Mouse (Mus musculus) forebrain, embryonic 12.5 days (tissue): ENCODE measurements at regions not wholly inside any gene's neighbourhood (a gene's known extent, or its start where the extent isn't known, plus 50 kb on each side); places are given as distances from the start of the nearest gene placed in this dataset.

Source experiments
- ATAC-seq: fragments of 200-750 bp; cut with Nextera tagmentation; 2 replicates; pipeline ENCODE4 v1.8.0; 2017; ENCODE audit warnings: moderate TSS enrichment; ENCODE audit not compliant: low FRiP score
- H3K27ac ChIP-seq: fragments of 300-500 bp; sonication (generic); 2 replicates; pipeline ENCODE4 v1.5.1; 2016; ENCODE audit warnings: mild to moderate bottlenecking
- H3K27me3 ChIP-seq: fragments of 300-500 bp; sonication (generic); 2 replicates; pipeline ENCODE4 v1.6.1; 2016; ENCODE audit warnings: mild to moderate bottlenecking
- H3K36me3 ChIP-seq: fragments of 300-500 bp; sonication (generic); replicated peaks from 2 replicates; pipeline ENCODE4 v1.6.1; 2016; ENCODE audit warnings: mild to moderate bottlenecking
- H3K4me1 ChIP-seq: fragments of 300-500 bp; sonication (generic); 2 replicates; pipeline ENCODE4 v1.6.1; 2016
- H3K4me2 ChIP-seq: fragments of 300-500 bp; sonication (generic); 2 replicates; pipeline ENCODE4 v1.6.1; 2016; ENCODE audit warnings: mild to moderate bottlenecking, moderate library complexity
- H3K4me3 ChIP-seq: fragments of 300-500 bp; sonication (generic); replicated peaks from 2 replicates; pipeline ENCODE4 v1.5.1; 2016; ENCODE audit warnings: mild to moderate bottlenecking
- H3K9ac ChIP-seq: fragments of 300-500 bp; sonication (generic); 2 replicates; pipeline ENCODE4 v1.6.1; 2016; ENCODE audit warnings: mild to moderate bottlenecking
- H3K9me3 ChIP-seq: fragments of 300-500 bp; sonication (generic); 2 replicates; pipeline ENCODE4 v1.6.1; 2016
- WGBS: fragments of 180-500 bp; shearing (Covaris S2); methylation state at CpG from one replicate; pipeline ENCODE4 v1.1.7; 2016; 5-methylcytosine and 5-hydroxymethylcytosine counted together

DNA sequence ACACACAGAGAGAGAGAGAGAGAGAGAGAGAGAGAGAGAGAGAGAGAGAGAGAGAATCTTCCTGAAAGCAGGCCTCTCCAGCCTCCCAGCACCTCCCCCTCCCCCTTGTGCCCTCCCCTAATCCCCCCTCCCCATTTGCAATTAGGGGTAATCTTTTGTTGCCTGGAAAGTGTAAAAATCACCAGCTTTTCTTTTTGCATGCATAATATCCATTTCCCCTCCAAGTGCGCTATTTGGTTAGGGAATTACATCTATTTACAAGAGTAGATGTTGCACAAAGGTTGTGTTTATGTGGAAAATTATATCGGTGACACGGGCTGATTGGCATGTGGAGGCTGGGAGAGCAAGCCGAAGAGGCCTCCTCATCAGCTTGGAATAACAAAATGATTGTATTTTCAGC is 135.4 kb upstream of the Gm12830 start:
- H3K27me3 ChIP-seq, result peaks cover 78% of the 10 kb centered on the region
- no peaks in the 10 kb centered on the region for H3K9me3 ChIP-seq
- H3K27ac ChIP-seq, result no peak overlapping the region
- no peaks in the 10 kb centered on the region for H3K36me3 ChIP-seq
- peak overlapping the region; percentile 32 for H3K4me2 ChIP-seq
- no peak overlapping the region for H3K9ac ChIP-seq
- H3K4me3 ChIP-seq, result no peak overlapping the region
- ATAC-seq, result no peak
- H3K4me1 ChIP-seq, result peaks cover 18% of the 10 kb centered on the region
- 29% methylated on average over 4 of the region's 4 CpGs for WGBS

DNA sequence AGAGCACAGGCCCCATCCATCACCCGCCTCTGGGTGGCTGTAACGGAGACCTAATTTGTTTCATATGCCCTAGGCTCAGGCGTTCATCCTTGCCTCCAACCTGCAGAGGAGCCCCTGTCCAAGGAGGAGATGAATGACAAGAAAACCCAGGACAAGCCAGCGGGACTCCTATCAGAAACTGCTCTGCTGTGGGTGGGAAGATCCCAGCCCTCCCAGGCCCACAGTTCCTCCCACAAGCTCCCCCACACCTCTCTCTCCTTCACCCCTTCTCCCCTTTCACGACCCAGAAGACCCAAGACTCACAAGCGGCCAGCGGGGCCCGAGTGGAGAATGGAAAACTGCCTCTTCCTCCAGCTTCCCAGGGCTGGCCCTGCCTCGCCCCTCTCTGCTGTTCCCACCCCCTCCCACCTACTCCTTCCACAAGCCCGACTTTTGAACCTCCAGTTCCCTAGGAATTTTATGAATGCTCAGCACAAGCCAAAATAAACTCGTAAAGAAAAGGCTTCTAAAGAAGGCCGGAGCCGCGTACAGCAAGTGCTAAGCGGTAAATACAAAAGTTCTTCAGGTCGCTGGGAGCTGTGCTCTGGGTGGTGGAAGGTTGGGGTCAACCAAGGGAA is 133.1 kb upstream of the Gm12830 start:
- Histone ChIP-seq H3K4me2 (no peak overlapping the region), H3K27me3 (peaks cover 71% of the 10 kb centered on the region), H3K9ac (no peak overlapping the region), H3K9me3 (no peaks in the 10 kb centered on the region), H3K4me1 (peaks cover 18% of the 10 kb centered on the region), H3K36me3 (no peaks in the 10 kb centered on the region), H3K4me3 (no peak overlapping the region), H3K27ac (no peak overlapping the region)
- WGBS, result 34% methylated on average over 16 of the region's 16 CpGs
- ATAC-seq, result no peak

DNA sequence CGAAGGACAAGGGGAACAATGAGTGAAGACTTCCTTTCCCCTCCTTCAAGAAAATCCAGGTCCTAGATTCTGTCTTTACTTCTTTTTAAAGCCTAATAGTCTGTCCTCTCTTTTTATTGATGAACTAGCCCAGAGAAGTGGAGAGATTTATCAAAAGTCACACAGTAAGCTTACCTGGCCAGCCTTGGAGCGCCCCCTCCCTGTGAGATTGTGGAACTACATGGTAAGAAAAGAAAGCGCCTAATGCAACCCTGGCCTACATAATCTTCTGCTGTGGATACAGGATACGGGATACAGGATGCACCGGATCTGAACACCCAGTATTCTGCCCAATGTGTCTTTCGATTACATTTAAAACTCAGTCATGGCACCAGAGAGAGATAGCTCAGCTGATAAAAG is 132.6 kb upstream of the Gm12830 start:
- no peak overlapping the region for H3K4me3 ChIP-seq
- ATAC-seq, result no peak
- no peaks in the 10 kb centered on the region for H3K9me3 ChIP-seq
- WGBS, result 64% methylated on average over 6 of the region's 6 CpGs
- H3K27ac ChIP-seq, result no peak overlapping the region
- no peaks in the 10 kb centered on the region for H3K36me3 ChIP-seq
- H3K9ac ChIP-seq, result no peak overlapping the region
- H3K4me1 ChIP-seq, result peaks cover 18% of the 10 kb centered on the region
- peaks cover 66% of the 10 kb centered on the region for H3K27me3 ChIP-seq
- H3K4me2 ChIP-seq, result no peak overlapping the region

DNA sequence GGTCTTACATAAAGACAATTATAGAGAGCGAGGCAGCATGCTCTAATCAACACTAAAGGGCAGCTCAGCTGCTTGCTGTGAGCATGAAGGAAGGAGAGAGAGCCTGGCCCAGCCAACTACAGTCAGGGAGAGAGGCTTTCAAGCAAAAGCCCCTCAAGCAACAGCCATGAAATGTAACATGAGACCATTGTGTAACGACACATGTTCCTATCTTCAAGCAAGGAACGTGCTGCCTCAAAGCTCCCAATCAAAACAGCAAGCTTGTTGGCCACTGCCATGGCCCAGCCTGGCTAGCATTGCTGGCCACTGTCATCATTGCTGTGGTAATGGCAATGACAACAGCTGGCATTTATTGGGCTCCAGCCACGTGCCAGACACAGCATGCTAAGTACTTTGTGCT is 115.9 kb upstream of the Gm12830 start:
- Histone ChIP-seq H3K27ac (no peak overlapping the region), H3K9me3 (no peaks in the 10 kb centered on the region), H3K4me2 (no peak overlapping the region), H3K27me3 (peaks cover 12% of the 10 kb centered on the region), H3K4me1 (no peaks in the 10 kb centered on the region), H3K4me3 (no peak overlapping the region), H3K9ac (no peak overlapping the region), H3K36me3 (no peaks in the 10 kb centered on the region)
- no peak for ATAC-seq
- WGBS, result 46% methylated on average over 4 of the region's 4 CpGs

DNA sequence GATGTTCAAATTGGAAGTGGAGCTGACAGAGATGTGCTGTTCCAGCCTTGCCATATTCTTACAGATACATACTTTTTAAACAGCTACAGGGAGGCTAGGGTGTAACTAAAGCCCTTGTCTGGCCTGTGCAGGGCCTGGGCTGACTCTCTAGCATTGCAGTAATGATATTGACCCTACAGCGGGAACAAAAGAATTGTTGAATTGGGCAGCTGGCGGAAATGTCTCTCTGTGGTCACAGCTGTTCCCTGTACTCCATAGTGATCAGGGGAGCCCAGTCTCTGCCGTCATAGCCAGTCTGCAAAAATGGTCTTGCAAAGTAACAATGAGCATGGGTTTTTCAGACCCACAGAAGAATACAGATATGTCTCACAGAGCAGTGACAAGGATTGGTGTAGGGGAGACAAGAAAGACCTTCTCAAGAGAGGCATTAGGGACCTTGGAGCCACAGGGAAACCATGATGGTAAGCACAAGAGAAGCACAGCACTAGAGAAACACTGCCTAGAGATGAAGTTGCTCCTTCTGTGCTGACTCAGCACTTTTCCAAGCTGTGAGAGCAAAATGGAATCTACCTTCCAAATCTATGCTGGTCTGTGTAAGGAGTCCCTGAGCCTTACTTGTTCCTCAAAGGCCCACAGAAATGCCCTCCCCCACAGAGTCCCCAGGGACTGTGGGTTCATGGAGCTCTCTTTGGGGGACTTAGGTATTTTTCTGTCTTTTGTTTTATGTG is 111.2 kb upstream of the Gm12830 start:
- Histone ChIP-seq H3K27me3 (peaks cover 17% of the 10 kb centered on the region), H3K36me3 (no peaks in the 10 kb centered on the region), H3K9ac (no peak overlapping the region), H3K4me1 (no peaks in the 10 kb centered on the region), H3K4me2 (no peak overlapping the region), H3K4me3 (no peak overlapping the region), H3K27ac (no peak overlapping the region), H3K9me3 (no peaks in the 10 kb centered on the region)
- WGBS, result 70% methylated on average over 3 of the region's 3 CpGs
- no peak for ATAC-seq

DNA sequence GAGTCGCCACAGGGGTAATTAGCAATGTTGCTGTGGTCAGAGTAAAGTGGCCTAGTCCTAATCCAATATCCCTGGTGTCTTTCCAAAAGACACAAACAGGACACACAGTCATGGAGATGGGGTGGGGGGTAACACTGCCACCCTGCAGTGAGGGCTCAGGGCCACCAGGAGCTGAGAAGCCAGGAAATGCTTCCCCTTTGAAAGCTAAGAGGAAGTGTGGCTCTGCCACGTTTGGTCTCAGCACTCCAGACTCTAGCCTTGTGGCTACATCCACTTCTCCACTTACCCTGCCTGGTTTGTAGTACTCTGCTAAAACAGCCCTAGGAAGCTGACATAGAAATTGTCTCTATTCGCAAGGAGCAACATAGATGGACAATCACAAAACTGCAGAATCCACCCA is 110.4 kb upstream of the Gm12830 start:
- no peaks in the 10 kb centered on the region for H3K36me3 ChIP-seq
- no peak overlapping the region for H3K9ac ChIP-seq
- 65% methylated on average over 3 of the region's 3 CpGs for WGBS
- H3K4me2 ChIP-seq, result no peak overlapping the region
- H3K4me1 ChIP-seq, result no peaks in the 10 kb centered on the region
- peaks cover 23% of the 10 kb centered on the region for H3K27me3 ChIP-seq
- no peak overlapping the region for H3K27ac ChIP-seq
- no peaks in the 10 kb centered on the region for H3K9me3 ChIP-seq
- no peak for ATAC-seq
- no peak overlapping the region for H3K4me3 ChIP-seq

DNA sequence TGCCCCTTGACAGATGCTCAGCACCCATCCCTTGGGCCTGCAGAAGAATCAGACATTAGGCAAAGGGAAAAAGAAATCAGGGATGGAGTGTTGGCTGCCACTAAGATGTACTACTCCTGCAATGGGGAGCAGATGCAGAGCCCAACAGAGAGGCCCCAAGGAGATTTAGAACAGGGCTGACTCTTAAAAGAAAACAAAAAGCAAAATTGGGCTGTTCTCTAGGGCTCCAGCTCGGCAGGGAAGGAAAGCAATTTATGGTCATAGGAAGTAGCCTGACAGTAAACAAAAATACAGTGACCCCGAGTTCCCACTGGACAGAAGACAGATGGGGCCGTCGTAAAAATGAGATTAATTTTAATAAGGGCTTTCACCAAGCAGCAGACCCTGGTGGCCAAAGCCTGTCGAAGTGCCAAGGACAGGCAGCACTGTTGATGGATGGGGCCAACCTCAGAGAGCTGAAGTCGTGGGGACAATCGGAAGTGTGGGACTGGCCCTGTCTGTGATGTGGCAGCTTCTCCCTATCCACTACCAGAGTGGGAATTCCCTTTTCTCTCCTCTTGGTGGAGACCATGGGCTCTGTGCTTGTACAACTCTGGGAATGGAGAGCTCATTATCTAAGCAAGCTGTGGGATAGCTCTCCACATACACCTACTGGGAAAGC is 109.4 kb upstream of the Gm12830 start:
- H3K27ac ChIP-seq, result no peak overlapping the region
- no peaks in the 10 kb centered on the region for H3K9me3 ChIP-seq
- H3K4me1 ChIP-seq, result no peaks in the 10 kb centered on the region
- ATAC-seq, result no peak
- H3K27me3 ChIP-seq, result peaks cover 23% of the 10 kb centered on the region
- no peaks in the 10 kb centered on the region for H3K36me3 ChIP-seq
- H3K4me2 ChIP-seq, result no peak overlapping the region
- H3K4me3 ChIP-seq, result no peak overlapping the region
- no peak overlapping the region for H3K9ac ChIP-seq
- WGBS, result 77% methylated on average over 7 of the region's 7 CpGs

DNA sequence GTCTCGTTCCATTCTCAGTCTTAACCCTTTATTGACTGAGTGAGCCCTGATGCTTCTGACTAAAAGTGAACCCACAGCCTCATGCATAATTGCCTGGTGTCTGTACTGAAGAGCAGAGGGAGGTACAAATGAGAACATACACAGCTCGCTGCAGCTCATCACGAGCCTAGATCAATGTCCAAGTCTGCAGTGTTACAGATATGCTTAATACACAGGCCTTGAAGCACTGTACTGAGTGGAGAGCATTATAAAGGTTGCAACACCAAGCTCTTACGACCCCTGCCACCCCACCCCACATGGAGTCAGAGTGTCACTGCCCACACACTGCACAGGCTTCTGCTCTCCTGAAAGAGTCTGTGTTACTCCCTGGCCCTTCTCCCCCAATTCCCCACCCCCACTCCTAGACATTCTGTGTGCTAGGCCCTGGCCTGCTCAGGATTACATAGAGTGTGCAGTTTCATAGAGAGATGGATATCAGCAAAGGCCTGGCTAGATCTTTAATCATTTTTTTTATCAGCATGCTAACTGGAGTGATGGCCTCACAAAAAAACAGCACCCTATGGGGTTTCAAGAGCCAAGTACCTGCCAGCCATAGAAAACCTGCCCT is 108.5 kb upstream of the Gm12830 start:
- H3K4me1 ChIP-seq, result no peaks in the 10 kb centered on the region
- ATAC-seq, result no peak
- H3K9ac ChIP-seq, result no peak overlapping the region
- H3K27me3 ChIP-seq, result peaks cover 23% of the 10 kb centered on the region
- H3K4me3 ChIP-seq, result no peak overlapping the region
- 75% methylated on average over 4 of the region's 4 CpGs for WGBS
- no peaks in the 10 kb centered on the region for H3K36me3 ChIP-seq
- H3K4me2 ChIP-seq, result no peak overlapping the region
- H3K27ac ChIP-seq, result no peak overlapping the region
- no peaks in the 10 kb centered on the region; the same call in 1 of the 2 replicates for H3K9me3 ChIP-seq

DNA sequence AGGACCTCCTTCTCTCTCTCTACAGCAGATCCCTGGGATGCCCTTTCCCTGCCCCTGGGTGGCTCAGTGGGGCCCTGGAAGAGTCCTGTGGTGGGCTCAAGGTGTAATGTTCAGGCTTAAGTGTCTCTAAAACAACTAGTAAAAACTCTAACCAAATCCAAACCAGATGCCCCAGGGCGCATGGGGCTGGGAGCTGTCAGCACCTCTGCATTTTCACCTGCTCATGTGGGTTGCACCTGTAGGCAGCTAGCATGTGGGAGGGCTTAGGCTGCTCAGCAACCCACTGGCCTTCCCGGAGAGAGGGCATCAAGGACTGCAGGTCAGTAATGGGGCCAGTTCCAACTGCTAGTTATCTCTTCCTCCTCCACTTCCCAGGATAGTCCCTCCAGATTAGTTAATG is 104.8 kb upstream of the Gm12830 start:
- H3K9me3 ChIP-seq, result no peaks in the 10 kb centered on the region; the same call in 1 of the 2 replicates
- no peak overlapping the region for H3K27ac ChIP-seq
- WGBS, result 84% methylated on average over 2 of the region's 2 CpGs
- H3K4me2 ChIP-seq, result no peak overlapping the region
- H3K36me3 ChIP-seq, result no peaks in the 10 kb centered on the region
- no peak overlapping the region for H3K4me3 ChIP-seq
- H3K4me1 ChIP-seq, result no peaks in the 10 kb centered on the region
- H3K27me3 ChIP-seq, result peaks cover 42% of the 10 kb centered on the region
- no peak overlapping the region for H3K9ac ChIP-seq
- no peak for ATAC-seq

DNA sequence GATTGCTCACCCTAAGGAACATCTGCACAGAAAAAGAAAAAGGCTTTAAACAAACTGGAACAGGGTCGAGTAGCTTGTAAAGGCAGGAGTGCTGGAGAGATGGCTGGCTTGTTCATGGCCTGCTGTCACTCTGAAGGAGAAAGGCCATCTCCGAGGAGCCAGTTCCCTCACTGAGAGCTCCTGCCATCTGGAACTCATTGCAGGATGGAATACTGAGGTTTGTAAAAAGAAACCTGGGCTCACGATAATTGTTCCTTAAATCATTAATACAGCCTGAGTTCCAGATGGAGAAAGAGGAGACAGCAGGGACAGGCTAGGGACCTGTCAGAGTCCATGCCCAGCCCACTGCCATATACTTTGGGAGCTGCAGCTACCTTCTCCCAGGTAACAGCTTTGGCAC is 100.8 kb upstream of the Gm12830 start:
- WGBS, result 75% methylated on average over 3 of the region's 3 CpGs
- peaks cover 61% of the 10 kb centered on the region for H3K27me3 ChIP-seq
- ATAC-seq, result no peak
- H3K4me1 ChIP-seq, result no peaks in the 10 kb centered on the region
- no peak overlapping the region for H3K9ac ChIP-seq
- H3K4me3 ChIP-seq, result no peak overlapping the region
- no peak overlapping the region for H3K4me2 ChIP-seq
- no peaks in the 10 kb centered on the region; the same call in 1 of the 2 replicates for H3K9me3 ChIP-seq
- no peak overlapping the region for H3K27ac ChIP-seq
- no peaks in the 10 kb centered on the region for H3K36me3 ChIP-seq

DNA sequence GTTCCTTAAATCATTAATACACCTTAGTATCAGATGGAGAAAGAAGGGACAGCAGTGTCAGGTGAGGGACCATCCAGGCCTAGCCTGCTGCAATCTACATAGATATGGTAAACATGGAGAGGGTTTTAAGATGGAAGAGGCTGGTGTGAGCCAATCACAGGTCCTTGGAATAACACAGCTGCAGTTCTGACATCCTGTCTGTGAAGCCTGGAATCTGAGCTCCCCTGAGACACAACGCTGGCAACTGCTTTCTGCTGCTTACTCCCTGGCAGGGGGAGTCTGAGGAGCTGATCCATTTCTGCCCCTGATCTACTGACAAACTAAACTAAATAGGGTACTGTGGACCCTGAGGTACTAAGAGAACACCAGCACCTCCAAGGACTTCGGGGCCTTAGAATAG is 100.1 kb upstream of the Gm12830 start:
- no peaks in the 10 kb centered on the region for H3K4me1 ChIP-seq
- no peaks in the 10 kb centered on the region for H3K36me3 ChIP-seq
- WGBS, result 82% methylated on average over 2 of the region's 2 CpGs
- no peak for ATAC-seq
- H3K9me3 ChIP-seq, result no peaks in the 10 kb centered on the region; the same call in 1 of the 2 replicates
- H3K4me2 ChIP-seq, result no peak overlapping the region
- no peak overlapping the region for H3K4me3 ChIP-seq
- peaks cover 64% of the 10 kb centered on the region for H3K27me3 ChIP-seq
- H3K27ac ChIP-seq, result no peak overlapping the region
- H3K9ac ChIP-seq, result no peak overlapping the region

DNA sequence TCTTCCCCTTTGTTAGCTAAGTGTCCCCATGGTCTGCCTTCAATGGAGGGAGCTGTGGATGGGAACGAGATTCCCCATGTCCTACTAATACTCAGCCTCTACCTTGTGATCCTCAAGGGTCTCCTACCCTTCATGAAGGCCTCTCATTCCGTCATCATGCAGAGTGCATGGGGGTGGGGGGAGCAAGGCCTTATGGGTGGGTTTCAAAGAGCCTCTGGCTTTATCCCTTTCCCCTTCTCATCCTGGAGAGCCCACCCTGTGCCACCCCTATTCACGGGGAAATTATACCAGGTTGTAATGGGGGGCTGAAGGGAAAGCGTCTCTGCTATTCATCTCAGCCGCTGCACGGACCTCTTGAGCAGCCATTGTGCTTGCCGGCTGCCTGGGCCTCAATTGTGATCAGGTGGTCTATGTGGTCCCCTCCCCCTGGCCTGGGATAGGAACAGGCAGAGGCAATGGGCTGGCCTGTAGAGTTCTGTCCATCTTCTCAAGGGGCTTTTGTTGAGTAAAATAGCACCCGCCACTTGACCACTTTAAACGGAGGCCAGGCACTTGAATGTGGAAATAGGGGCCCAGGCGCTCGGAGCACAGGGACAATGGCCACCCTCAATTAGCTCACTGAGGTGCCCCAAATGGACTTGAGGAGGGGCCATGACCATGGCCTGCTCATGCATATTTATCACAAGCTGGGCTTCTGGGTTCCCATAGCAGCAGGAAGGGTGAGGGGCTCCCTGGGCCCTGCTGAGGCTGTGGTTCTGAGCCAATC is 93.1 kb upstream of the Gm12830 start:
- Histone ChIP-seq H3K9ac (no peak overlapping the region), H3K27me3 (peaks cover 78% of the 10 kb centered on the region), H3K9me3 (no peaks in the 10 kb centered on the region), H3K27ac (no peak overlapping the region), H3K4me2 (no peak overlapping the region; the same call in 1 of the 2 replicates), H3K36me3 (no peaks in the 10 kb centered on the region), H3K4me1 (peaks cover 8% of the 10 kb centered on the region; the same call in 1 of the 2 replicates), H3K4me3 (no peak overlapping the region)
- 30% methylated on average over 11 of the region's 11 CpGs for WGBS
- peak; percentile 91 for ATAC-seq
